Mouse (Mus musculus): ENCODE measurements around the gene Ism1.

DNA sequence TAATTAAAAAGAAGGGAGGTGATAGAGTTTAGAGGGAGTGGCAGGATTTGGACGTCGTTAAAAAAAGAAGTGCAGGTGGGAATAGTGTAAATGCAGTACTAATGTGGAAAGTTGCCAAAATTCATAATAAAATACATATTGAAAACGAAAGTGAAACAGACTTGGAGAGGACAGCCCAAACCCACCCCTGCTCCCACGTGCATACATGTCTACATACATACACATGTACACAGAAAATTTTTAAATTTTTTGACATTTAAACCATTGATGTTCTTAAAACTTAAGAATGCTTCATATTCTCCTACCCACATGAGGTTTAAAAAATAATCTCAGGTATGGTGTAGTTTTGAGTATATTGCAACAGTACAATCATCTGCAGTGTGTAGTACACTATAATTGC is 49.2 kb upstream of the Ism1 start:
- TF ChIP-seq POLR2A (IDR thresholded peaks at IDR 0.05; ENCODE audit: borderline replicate concordance, extremely low read depth, insufficient read depth, insufficient read length, poor library complexity, severe bottlenecking) (no peak), CTCF (IDR thresholded peaks at IDR 0.05; ENCODE audit: borderline replicate concordance, extremely low read depth, insufficient read depth, insufficient read length) (no peak)

Data from brain, embryonic 14.5 days (tissue).